Mouse (Mus musculus): ENCODE measurements at regions not wholly inside any gene's neighbourhood (a gene's known extent, or its start where the extent isn't known, plus 50 kb on each side); places are given as distances from the start of the nearest gene placed in this dataset.

GRCm38 (mm10) chr4:131014301-131015081 lies 70.3 kb downstream of the Matn1 start:
- in situ Hi-C loops (cut with MboI, MseI) = no loop called here

GRCm38 (mm10) chr4:131015156-131015555 lies 71.0 kb downstream of the Matn1 start:
- in situ Hi-C loops (cut with MboI, MseI) = no loop called here

- in situ Hi-C loops (cut with MboI, MseI) = no loop called here
Measured at GRCm38 (mm10) chr4:131023601-131024000, 79.4 kb downstream of the Matn1 start.

GRCm38 (mm10) chr4:131036292-131036691 lies 92.1 kb downstream of the Matn1 start:
- in situ Hi-C loops (cut with MboI, MseI) = no loop called here

- in situ Hi-C loops (cut with MboI, MseI) = no loop called here
Measured at GRCm38 (mm10) chr4:131037179-131037578, 93.0 kb downstream of the Matn1 start.

- in situ Hi-C loops (cut with MboI, MseI) = no loop called here
Measured at GRCm38 (mm10) chr4:131039686-131040085, 95.5 kb downstream of the Matn1 start.

GRCm38 (mm10) chr4:131041210-131041609 lies 97.0 kb downstream of the Matn1 start:
- in situ Hi-C loops (cut with MboI, MseI) = no loop called here

- in situ Hi-C loops (cut with MboI, MseI) = no loop called here
Measured at GRCm38 (mm10) chr4:131046101-131046500, 101.9 kb downstream of the Matn1 start.

- in situ Hi-C loops (cut with MboI, MseI) = no loop called here
Measured at GRCm38 (mm10) chr4:131046969-131047650, 102.9 kb downstream of the Matn1 start.

GRCm38 (mm10) chr4:131056293-131056692 lies 112.1 kb downstream of the Matn1 start:
- in situ Hi-C loops (cut with MboI, MseI) = no loop called here

GRCm38 (mm10) chr4:131059572-131059971 lies 115.4 kb downstream of the Matn1 start:
- in situ Hi-C loops (cut with MboI, MseI) = no loop called here

GRCm38 (mm10) chr4:131060191-131060680 lies 116.1 kb downstream of the Matn1 start:
- in situ Hi-C loops (cut with MboI, MseI) = no loop called here

- in situ Hi-C loops (cut with MboI, MseI) = no loop called here
Measured at GRCm38 (mm10) chr4:131060706-131061105, 116.5 kb downstream of the Matn1 start.

- in situ Hi-C loops (cut with MboI, MseI) = no loop called here
Measured at GRCm38 (mm10) chr4:131062592-131062991, 118.4 kb downstream of the Matn1 start.

GRCm38 (mm10) chr4:131066186-131066939 lies 122.2 kb downstream of the Matn1 start:
- in situ Hi-C loops (cut with MboI, MseI) = no loop called here

GRCm38 (mm10) chr4:131070566-131070965 lies 126.4 kb downstream of the Matn1 start:
- in situ Hi-C loops (cut with MboI, MseI) = no loop called here

- in situ Hi-C loops (cut with MboI, MseI) = no loop called here
Measured at GRCm38 (mm10) chr4:131072623-131073022, 128.4 kb downstream of the Matn1 start.

- in situ Hi-C loops (cut with MboI, MseI) = no loop called here
Measured at GRCm38 (mm10) chr4:131073420-131073819, 129.2 kb downstream of the Matn1 start.

- in situ Hi-C loops (cut with MboI, MseI) = no loop called here
Measured at GRCm38 (mm10) chr4:131075326-131075932, 131.2 kb downstream of the Matn1 start.

GRCm38 (mm10) chr4:131076628-131077027 lies 132.4 kb downstream of the Matn1 start:
- in situ Hi-C loops (cut with MboI, MseI) = no loop called here

GRCm38 (mm10) chr4:131080113-131080512 lies 135.9 kb downstream of the Matn1 start:
- in situ Hi-C loops (cut with MboI, MseI) = no loop called here

GRCm38 (mm10) chr4:131083405-131083804 lies 139.2 kb downstream of the Matn1 start:
- in situ Hi-C loops (cut with MboI, MseI) = no loop called here

Measured in T-helper 2 cell (primary cell).